Mouse (Mus musculus) inflammation-experienced regulatory T-cells, adult 6 months (primary cell): Measurements from ENCODE around the gene Trem3. TPM values are rescaled to one million over a fixed set of nuclear protein-coding genes. Genes with fewer than 3 reads are reported as not detected.

Experiments used
- ATAC-seq: one replicate; pipeline ENCODE4 v1.8.0; 2017
- polyA plus RNA-seq, 3 experiments: library from polyadenylated mRNA; unstranded; fragments of 100-300 nt; shearing (Covaris generic); gene quantifications; one replicate each; pipeline ENCODE4 v1.2.1; 2017

The Trem3 gene
- polyA plus RNA-seq, 3 experiments from 2014 or later, result not detected

DNA sequence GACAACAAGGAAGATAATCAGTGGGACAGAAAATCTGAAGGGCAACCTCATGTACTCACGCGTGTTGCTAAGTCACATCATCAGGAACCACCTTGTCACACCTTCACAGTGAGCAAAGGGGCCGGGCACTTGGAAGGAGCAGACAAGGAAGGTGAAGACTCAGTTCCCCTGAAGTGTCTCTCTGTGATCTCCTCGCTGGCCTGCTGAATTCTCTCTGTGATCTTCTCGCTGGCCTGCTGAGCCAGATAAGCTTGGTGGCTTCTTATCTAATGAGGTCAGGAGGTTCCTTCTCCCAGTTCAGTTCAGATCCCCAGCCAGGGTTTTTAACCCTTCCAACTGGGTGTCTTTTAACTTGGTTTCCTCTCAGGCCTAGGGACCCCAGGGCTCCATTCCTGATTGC, 24.6 kb downstream of the Trem3 start:
- no peak for ATAC-seq

DNA sequence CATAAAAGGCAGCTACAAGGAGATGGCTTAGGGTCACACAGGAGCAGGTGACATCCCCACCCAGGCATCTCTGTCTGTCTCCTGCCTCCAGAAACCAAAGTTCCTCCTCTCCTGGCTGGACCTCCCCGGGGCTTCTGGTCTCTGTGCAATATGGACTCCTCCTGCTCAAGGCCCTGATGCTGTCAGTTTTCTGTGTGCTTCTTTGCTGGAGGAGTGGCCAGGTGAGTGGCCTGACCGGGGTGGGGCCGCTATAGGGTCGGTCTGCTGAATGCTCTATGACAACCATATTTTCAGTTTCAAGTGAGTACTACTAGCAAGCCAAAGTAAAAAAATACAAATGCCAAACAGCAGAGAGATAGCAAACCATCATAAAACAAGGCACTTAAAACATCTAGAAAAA, 25.0 kb downstream of the Trem3 start:
- no peak for ATAC-seq

DNA sequence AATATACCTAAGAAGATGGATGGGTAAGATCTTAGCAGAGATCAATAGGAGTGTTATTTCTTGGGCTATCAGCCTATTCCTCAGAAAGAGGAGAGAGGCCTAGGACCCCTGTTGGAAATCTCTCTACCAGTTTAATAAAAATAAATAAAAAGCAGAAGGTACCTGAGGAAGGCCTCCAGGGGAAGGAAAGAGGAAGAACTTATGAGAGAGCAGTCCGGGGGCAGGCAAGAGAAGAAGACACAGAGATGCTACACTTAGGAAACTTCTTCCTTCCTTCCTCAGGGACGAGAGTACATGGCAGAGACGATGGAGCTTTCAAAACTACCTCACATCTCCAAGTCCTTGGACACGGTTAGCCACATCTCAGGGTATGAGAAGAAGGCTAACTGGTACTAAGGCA, 26.5 kb downstream of the Trem3 start:
- ATAC-seq, result no peak

DNA sequence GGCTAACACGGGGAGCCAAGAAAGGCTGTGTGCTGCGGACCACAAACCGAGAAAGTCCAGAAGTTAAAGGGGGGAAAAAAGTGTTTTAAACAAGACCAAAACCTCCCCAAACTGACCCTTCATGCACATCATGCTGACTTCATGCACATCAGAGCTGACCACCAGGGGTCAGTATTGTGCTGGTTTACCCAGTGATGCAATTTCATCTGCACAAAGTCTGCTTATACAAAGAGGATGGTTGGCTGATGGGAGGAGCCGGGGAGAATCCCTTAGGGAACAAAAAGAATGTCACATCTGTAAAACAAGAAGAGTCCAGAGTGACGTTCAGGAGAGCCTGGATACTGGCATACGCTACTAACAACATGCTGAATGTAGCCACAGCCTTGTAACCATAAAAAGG, 27.3 kb downstream of the Trem3 start:
- no peak for ATAC-seq

DNA sequence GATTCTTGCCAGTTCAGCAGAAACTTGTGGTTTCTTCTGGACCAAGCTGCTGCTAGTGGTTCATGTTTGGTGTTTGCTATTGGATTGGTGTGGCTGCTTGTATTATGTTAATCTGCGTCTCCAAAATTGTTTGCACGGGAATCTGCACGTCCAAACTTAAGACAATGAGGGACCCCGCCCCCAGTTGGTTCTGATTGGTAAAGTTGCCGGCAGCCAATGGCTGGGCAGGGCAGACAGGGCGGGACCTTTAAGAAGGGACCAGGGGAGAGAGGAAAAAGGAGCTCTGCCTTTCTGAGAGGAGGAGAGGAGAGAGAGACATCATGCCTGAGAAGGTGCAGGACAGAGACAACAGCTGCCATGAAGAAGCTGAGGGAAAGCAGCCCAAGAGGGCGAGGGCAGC, 28.2 kb downstream of the Trem3 start:
- no peak for ATAC-seq

DNA sequence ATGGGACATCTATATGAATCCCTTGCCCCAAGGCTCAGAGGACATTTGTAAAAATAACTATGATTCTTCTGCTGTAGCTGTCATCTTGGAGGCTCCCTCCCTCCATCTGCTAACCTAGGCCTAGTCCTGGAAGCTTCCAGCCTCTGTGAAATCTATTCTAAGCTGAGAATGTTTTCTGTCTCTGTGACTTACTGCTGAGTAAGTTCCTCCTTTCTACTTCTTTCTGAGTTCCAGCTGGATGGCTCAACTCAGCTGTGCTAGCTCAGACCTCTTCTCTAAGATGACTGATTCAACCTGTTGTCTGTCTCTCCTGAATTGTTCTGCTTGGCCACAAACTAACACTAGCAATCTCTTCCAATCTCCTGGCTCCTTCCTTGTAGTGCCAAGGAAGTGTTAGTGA, 30.8 kb downstream of the Trem3 start:
- no peak for ATAC-seq

DNA sequence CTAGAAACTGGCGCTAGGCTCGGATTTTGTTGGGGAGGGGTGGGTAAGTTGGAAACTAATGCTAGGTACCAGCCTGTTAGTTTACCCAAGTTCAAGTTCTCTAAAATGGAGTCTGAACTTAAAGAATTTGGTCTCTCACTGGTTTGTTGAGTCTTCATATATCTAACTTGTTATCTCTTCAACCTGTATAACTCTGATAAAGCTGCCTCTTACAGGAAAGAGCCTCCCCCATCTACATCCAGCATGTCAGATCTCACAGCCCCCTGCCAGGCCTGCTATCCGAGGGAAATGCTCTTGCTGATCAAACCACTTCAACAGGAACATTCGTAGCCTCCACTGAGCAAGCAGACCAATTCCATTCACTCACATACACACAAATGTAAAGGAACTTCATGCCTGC, 31.4 kb downstream of the Trem3 start:
- ATAC-seq, result no peak

DNA sequence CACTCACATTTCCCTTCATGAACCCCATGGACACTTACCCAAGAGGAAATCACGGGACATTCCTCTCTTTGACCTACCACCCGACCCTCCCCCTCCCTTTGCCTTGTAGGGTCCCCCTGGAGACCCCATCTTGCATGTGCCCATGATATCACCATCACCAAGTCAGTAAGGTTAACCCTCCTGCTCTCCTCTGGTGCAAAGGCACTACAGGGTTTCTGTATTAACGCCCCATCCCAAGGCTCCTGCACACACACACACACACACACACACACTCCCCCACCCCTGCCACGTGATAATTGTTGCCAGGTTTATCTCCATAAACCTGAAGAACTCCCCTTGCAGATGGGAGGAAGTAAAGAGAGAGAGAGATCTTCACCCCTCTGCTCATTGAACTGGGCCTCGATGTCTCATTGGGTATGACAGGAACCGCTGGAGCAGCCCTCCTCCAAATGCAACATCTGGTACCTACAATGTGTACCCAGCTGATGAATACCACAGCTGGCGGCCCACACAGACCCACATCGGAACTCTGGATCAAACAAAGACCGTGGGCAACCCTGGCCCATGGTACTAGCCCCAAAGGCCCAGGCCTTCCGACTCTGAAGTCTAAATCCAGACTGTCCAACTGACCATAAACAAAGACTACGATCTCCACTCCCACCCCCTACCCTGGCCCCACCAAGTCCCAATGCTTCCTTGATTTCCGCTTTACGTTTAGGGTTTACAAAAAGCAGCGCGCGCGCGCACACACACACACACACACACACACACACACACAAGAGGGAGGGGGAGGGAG, 33.6 kb downstream of the Trem3 start:
- ATAC-seq, result no peak

DNA sequence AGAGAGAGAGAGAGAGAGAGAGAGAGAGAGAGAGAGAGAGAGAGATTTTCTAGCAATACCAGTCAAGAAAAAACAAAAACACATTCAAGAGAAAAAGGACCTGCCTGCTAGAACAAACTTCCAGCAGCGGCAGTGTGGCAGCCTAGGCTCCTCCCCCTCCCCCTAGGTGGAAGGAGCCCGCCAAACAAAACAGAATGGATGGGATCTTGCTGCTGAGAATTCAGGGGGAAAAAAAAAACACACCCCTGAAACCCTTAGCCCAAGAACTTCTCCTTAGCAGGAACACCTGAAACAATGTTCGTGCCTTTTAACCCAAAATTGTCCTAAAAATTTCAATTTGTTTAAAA, 34.1 kb downstream of the Trem3 start:
- ATAC-seq, result no peak

DNA sequence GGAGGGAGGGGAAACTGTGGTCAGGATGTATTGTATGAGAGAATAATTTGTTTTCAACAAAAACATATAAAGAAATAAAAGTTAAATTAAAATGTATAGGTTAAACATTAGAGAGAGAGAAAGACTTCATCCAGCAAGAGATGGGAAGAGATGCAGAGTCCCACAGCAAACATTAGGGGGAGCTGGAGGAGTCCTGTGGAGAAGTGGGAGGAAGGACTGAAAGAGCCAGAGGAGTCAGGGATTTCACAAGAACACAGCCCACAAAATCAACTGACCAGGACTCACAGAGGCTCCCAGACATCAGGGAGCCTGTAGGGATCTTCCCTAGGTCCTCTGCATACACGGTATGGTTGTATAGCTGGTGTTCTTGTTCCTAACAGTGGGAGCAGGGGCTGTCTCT, 39.2 kb downstream of the Trem3 start:
- no peak for ATAC-seq

DNA sequence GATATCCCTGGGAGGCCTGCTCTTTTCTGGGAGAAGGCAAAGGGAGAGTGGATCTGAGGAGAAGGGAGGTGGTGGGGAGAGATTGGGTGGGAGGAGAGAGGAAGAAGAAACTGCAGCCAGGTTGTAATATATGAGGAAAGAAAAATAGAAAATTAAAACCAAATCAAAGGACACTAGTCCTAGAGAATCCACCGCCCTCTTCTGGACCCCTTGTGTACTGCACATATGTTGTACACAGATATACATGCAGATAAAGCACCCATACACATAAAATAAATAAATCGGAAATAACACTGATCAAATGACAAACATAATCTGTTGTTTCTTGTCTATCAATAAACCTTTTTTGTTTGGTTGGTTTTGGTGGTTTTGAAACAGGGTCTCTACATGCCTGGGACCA, 39.7 kb downstream of the Trem3 start:
- no peak for ATAC-seq

DNA sequence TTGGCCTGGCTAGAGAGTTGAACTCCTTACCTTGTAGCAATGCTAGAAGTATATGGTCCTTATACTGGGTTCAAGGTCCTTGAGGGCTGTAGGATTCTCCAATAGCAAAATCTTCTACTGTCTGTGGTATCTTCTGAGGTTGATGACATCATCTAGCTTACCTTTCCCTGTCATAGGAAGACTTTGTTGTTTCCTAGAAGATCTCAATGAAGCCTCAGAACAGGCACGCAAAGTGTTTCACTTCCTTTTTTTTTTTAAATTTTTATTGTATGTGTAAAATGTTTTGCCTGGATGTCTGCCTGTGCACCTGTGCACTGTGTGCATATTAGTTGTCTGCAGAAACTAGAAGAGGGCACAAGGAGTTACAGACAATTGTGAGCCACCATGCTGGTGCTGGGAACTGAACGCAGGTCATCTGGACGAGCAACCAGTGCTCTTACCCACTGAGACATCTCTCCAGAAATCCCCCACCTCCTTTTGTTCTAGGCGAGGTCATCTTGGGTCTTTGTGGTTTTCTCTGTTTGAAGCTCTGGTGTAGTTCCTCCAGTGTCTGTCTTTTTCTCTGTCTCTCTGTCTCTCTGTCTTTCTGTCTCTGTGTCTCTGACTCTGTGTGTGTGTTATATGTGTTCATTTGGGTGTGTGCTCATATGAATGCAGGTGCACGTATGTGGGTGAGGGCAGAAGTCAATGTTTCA, 46.1 kb downstream of the Trem3 start:
- ATAC-seq, result peak; percentile 54

DNA sequence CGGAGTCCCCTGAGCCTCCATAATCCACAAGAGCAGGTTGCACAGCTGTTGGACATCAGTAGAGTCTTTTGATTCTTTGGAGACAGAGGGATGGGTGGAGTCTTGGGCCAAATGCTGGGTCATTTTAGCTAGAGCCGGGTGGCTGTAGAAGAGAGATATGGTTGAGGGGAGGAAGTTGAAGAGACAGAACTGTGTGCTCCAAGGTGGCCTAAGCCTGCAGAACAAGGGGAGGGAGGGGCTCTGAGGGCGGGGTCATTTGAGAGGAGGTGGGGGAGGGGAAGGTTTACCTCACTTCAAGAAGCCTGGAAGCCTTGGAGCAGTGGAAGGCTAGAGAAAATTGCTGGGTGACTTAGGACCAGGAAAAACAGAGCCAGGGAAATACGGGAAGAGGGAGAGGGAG, 51.6 kb downstream of the Trem3 start, which contains the start of gene Treml2:
Treml2 (plus strand) TSS at position 296 of the 400 bp plus-strand sequence.
- no peak for ATAC-seq

DNA sequence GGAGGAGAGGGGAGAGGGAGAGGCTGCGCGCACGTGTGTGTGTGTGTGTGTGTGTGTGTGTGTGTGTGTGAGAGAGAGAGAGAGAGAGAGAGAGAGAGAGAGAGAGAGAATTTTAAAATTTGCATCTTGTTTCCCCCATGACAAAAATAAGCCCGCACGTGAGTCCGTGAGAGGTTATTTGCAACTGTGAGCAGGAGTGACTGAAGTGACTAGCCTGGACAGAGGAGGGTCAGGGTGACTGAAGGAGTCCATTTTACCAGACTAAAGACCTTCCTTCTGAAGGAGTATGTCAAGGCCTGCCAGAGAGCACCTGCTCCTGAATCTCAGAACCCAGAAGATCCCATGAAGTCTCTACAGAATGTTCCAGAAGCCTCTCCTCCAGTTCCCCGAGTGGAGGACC, 52.2 kb downstream of the Trem3 start:
- no peak for ATAC-seq

DNA sequence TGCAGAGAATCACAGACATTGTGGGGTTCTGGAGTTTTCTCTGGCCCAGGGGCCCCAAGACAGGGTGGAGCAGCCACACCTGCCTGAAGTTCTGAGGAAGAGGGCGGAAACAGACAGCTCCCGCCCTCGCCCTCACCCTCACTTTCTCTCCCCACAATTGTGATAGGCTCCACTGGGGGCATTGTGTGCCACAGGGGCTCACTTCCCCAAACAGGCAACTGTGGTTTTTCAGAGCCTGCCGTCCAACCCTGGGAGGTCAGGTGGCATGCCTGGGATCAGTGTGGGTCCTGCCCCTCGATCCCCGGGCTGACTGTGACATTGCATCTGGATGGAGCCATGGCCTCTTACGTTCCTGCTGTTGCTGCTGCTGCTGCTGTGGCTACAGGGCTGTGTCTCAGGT, 52.6 kb downstream of the Trem3 start:
- peak; percentile 50 for ATAC-seq

DNA sequence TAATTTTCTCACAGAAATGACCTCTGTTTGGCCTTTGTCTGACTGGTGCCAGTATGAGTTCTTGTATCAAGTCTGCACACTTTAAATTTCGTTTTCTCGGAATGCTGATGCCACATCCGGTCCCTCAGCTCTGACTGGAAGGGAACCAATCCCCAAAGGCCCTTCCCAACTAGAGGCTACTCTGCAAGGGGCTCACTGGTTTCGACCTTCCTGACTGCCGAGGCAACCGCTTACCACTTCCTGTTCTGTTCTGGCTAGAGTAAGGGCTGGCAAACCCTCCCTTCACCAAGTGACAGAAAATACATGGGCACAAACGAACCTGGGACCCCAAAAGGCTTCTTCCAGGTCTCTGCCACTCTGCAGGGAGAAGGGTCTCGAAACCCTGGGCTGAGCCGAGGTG, 53.3 kb downstream of the Trem3 start:
- ATAC-seq, result peak; percentile 89

DNA sequence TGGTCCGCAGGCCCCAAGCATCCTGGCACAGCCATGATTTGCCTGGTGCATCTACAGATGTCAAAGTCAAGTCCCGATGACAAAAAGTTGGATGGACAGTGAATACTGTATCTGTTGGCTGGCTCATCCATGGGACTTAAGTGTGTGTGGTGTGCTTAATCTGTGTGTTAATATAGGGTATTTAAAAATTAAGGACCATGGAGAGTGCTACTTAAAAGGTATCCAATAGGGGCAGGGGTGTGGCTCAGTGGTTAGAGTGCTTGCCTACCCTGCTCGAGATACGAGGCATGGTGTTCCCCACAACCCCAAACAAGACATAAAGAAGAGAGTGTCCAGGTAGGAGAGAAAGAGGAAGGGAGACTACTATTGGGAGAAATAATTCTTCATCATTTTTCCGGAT, 54.2 kb downstream of the Trem3 start:
- no peak for ATAC-seq

Other genes with a start within 250 kb of the Trem3 start
- gene 1700122O11Rik, start 209.5 kb upstream of the Trem3 start, polyA plus RNA-seq, result not detected
- not detected for gene 1700067P10Rik, start 158.5 kb upstream of the Trem3 start, polyA plus RNA-seq
- not detected for gene 9830107B12Rik, start 101.5 kb upstream of the Trem3 start, polyA plus RNA-seq
- gene A530064D06Rik, start 80.5 kb upstream of the Trem3 start, polyA plus RNA-seq, result under 1 TPM in 1 of 3 experiments, not detected in 2; 0.36 TPM
- gene Trem1, start 15.0 kb upstream of the Trem3 start, polyA plus RNA-seq, result not detected
- 1 to 10 TPM in 1 of 3 experiments, under 1 TPM in 1, not detected in 1; 0.55 to 1.3 TPM for gene Treml4, start 16.5 kb downstream of the Trem3 start, polyA plus RNA-seq
- 10 to 100 TPM in 2 of 3 experiments, under 1 TPM in 1; 0.69 to 12.3 (median 11.3) TPM for gene Treml2, start 51.7 kb downstream of the Trem3 start, polyA plus RNA-seq
- 1 to 10 TPM in 2 of 3 experiments, not detected in 1; 2.8 to 5.6 TPM for gene B430306N03Rik, start 68.4 kb downstream of the Trem3 start, polyA plus RNA-seq
- gene Trem2, start 98.6 kb downstream of the Trem3 start, polyA plus RNA-seq, result not detected
- not detected for gene Treml1, start 112.1 kb downstream of the Trem3 start, polyA plus RNA-seq
- gene Nfya, start 162.1 kb downstream of the Trem3 start, polyA plus RNA-seq, result 10 to 100 TPM in 2 of 3 experiments, 1 to 10 TPM in 1; 9.9 to 12.1 (median 11.2) TPM
- gene Oard1, start 162.2 kb downstream of the Trem3 start, polyA plus RNA-seq, result 100 to 1,000 TPM in 1 of 3 experiments, 10 to 100 TPM in 2; 85.8 to 107 (median 94.9) TPM
- gene Apobec2, start 185.2 kb downstream of the Trem3 start, polyA plus RNA-seq, result 1 to 10 TPM; 1.8 to 5.7 (median 2.2) TPM
- not detected for gene Tspo2, start 203.7 kb downstream of the Trem3 start, polyA plus RNA-seq
- gene Unc5cl, start 207.1 kb downstream of the Trem3 start, polyA plus RNA-seq, result 10 to 100 TPM; 16.0 to 23.9 (median 16.7) TPM